ENCODE assay signal across 12 mouse cellular contexts in the genomic region with DNA sequence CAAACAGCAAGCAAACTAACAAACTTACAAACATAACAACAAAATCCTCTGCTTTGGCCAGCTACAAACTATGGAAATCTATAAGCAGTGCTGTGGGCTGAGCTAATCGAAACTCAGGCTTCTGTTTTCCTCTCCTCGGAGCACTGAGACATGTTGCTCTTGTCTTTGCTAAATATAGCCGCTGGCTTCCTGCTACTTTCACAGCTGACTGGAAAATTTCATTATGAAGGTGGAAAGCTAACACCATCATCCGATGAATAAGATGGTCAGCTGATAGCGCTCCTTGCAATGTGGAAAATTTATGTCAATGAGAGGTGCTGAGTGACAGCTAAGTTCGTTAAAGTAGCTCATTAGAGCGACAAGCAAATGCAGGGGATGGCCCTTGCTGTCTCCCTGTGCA. TPM values are rescaled to one million over a fixed set of nuclear protein-coding genes. Genes with fewer than 3 reads are reported as not detected.
A peak's percentile ranks its signal among the peaks of the same experiment; 100 is the strongest.
DNase-seq lines count a peak whose midpoint lies in the region; ATAC-seq and TF ChIP-seq lines count a peak whose summit lies in the region.
"Had no signal": no experiment of that assay in that cellular context is flagged by ENCODE, and none has a peak within 500 bp of the region (broad histone marks: within the 10 kb centered on the region; RNA-seq: fewer than 3 reads in every experiment).

No protein-coding gene starts in this region.

- no peak for TF ChIP-seq CTCF in gastrocnemius, adult 2 months (IDR thresholded peaks at IDR 0.05)

- ATAC-seq in common myeloid progenitor, adult 5-6 weeks (replicated peaks; ENCODE audit: low read depth, poor library complexity, severe bottlenecking): peak; percentile 54; the same call in 1 of the 2 replicates
- peak; percentile 88 for ATAC-seq in megakaryocyte progenitor cell, adult 5-6 weeks (replicated peaks; ENCODE audit: poor library complexity)

- DNase-seq in gastrocnemius, adult 2 months: no peak
- DNase-seq in gastrocnemius, postnatal 14 days: no peak
- DNase-seq in layer of hippocampus, adult 9-11 months: peak; percentile 37
- DNase-seq in layer of hippocampus, postnatal 36 days: no peak
- DNase-seq in lung, postnatal 25 days (ENCODE audit: low spot score): no peak
- no peak for DNase-seq in cerebellum, adult 8-10 months
- DNase-seq: adrenal gland, postnatal 25 days; kidney, postnatal 10 days had no signal

- H3K27ac ChIP-seq in gastrocnemius, adult 2 months: peak overlapping the region; percentile 74
- H3K27ac ChIP-seq: limb, embryonic 15.5 days; stomach, embryonic 15.5 days had no signal

- peak overlapping the region; percentile 60 for H3K4me3 ChIP-seq in gastrocnemius, adult 2 months
- H3K4me3 ChIP-seq: limb, embryonic 15.5 days; stomach, embryonic 15.5 days had no signal

- intact Hi-C loops in gastrocnemius, adult 2 months (cut with DNase I): no loop called here
- intact Hi-C loops in gastrocnemius, postnatal 14 days (cut with DNase I; ENCODE audit: low total_unique reads): no loop called here

RNA-seq across cellular contexts. Expression of gene Mepe, which starts 33.5 kb away (rescaled TPM):
- total RNA-seq in gastrocnemius, adult 2 months (2021): not detected
- total RNA-seq in gastrocnemius, postnatal 14 days (2021): not detected
- not detected for total RNA-seq in layer of hippocampus, postnatal 36 days (2021)
- total RNA-seq in common myeloid progenitor, adult 5-6 weeks (2017): not detected in 2 replicates
- not detected in 2 replicates for total RNA-seq in megakaryocyte progenitor cell, adult 5-6 weeks (2015)
- not detected in 2 replicates for total RNA-seq in megakaryocyte progenitor cell, adult 5-6 weeks (2017)
- total RNA-seq: adrenal gland, postnatal 25 days had no signal

RNA-seq across cellular contexts. Expression of gene Ibsp, which starts 59.6 kb away (rescaled TPM):
- not detected for total RNA-seq in gastrocnemius, adult 2 months (2021)
- total RNA-seq in gastrocnemius, postnatal 14 days (2021): not detected
- under 1 TPM in 1 of 2 experiments, not detected in 1; 0.22 TPM for total RNA-seq in layer of hippocampus, postnatal 36 days (2021)
- 0.15 TPM in 1 of 2 replicates, not detected in the other for total RNA-seq in common myeloid progenitor, adult 5-6 weeks (2017)
- not detected in 2 replicates for total RNA-seq in megakaryocyte progenitor cell, adult 5-6 weeks (2015)
- 0.07 TPM in 1 of 2 replicates, not detected in the other for total RNA-seq in megakaryocyte progenitor cell, adult 5-6 weeks (2017)
- total RNA-seq: adrenal gland, postnatal 25 days had no signal
